9 mouse cellular contexts compared by ENCODE assay signal in genomic region chr11:107793200-107794102, GRCm38 (mm10). TPM values are rescaled to one million over a fixed set of nuclear protein-coding genes. Genes with fewer than 3 reads are reported as not detected.
DNase-seq lines count a peak whose midpoint lies in the region; ATAC-seq and TF ChIP-seq lines count a peak whose summit lies in the region.
"Had no signal": no experiment of that assay in that cellular context is flagged by ENCODE, and none has a peak within 500 bp of the region (broad histone marks: within the 10 kb centered on the region; RNA-seq: fewer than 3 reads in every experiment).

No protein-coding gene starts in this region.

- intact Hi-C loops in heart, postnatal 14 days (cut with DNase I) = no loop called here
- intact Hi-C loops in gastrocnemius, postnatal 14 days (cut with DNase I; ENCODE audit: low total_unique reads) = no loop called here

- H3K27ac ChIP-seq in heart, embryonic 15.5 days = no peak overlapping the region
- peak overlapping the region; percentile 93 for H3K27ac ChIP-seq in forebrain, embryonic 10.5 days
- no peak overlapping the region for H3K27ac ChIP-seq in small intestine, adult 2 months (ENCODE audit: insufficient read depth, low read depth, low read length)
- H3K27ac ChIP-seq: macrophage had no signal

- peak overlapping the region; percentile 99 for H3K4me2 ChIP-seq in heart, embryonic 15.5 days

- H3K4me3 ChIP-seq in heart, embryonic 15.5 days = peak overlapping the region; percentile 57
- peak overlapping the region; percentile 82 for H3K4me3 ChIP-seq in forebrain, embryonic 10.5 days
- peak overlapping the region; percentile 48 for H3K4me3 ChIP-seq in small intestine, adult 2 months (ENCODE audit: low read depth, low read length)

- WGBS in heart, embryonic 15.5 days = 1% methylated on average over 52 of the region's 64 CpGs
- under 1% methylated on average over 63 of the region's 64 CpGs for WGBS in forebrain, embryonic 10.5 days
- 3% methylated on average over 63 of the region's 64 CpGs for WGBS in small intestine, adult 2 months

- no peaks in the 10 kb centered on the region for H3K9me3 ChIP-seq in heart, embryonic 15.5 days (replicated peaks)
- H3K9me3 ChIP-seq in forebrain, embryonic 10.5 days = no peaks in the 10 kb centered on the region

- H3K27me3 ChIP-seq in heart, embryonic 15.5 days = peaks cover 93% of the 10 kb centered on the region
- H3K27me3 ChIP-seq in forebrain, embryonic 10.5 days (ENCODE audit: poor library complexity, severe bottlenecking) = peaks cover 68% of the 10 kb centered on the region
- peaks cover 49% of the 10 kb centered on the region for H3K27me3 ChIP-seq in small intestine, adult 2 months (ENCODE audit: control insufficient read depth, insufficient read depth, low read length)

- H3K4me1 ChIP-seq in heart, embryonic 15.5 days (replicated peaks) = peaks cover 27% of the 10 kb centered on the region
- H3K4me1 ChIP-seq in forebrain, embryonic 10.5 days = peaks cover 65% of the 10 kb centered on the region
- H3K4me1 ChIP-seq in small intestine, adult 2 months (ENCODE audit: control insufficient read depth, insufficient read depth, insufficient read length, low read length) = peaks cover 4% of the 10 kb centered on the region

- H3K36me3 ChIP-seq in heart, embryonic 15.5 days = no peaks in the 10 kb centered on the region
- peaks cover 24% of the 10 kb centered on the region for H3K36me3 ChIP-seq in forebrain, embryonic 10.5 days (replicated peaks)
- H3K36me3 ChIP-seq in small intestine, adult 2 months (ENCODE audit: control insufficient read depth, insufficient read depth, low read length) = no peaks in the 10 kb centered on the region

- no peak for TF ChIP-seq POLR2A in small intestine, adult 2 months (IDR thresholded peaks at IDR 0.05; ENCODE audit: low read depth, low read length)

- DNase-seq in heart, postnatal 14 days = no peak
- peak; percentile 14 for DNase-seq in T-cell, adult 2 months (ENCODE audit: low spot score)
- DNase-seq in forebrain, embryonic 10.5 days (ENCODE audit: extremely low spot score, low spot score) = peak; percentile 74
- DNase-seq in liver = peak; percentile 17
- DNase-seq in c-Kit-positive CD71-positive TER-119-positive erythroid progenitor cells, embryonic 14.5 days (ENCODE audit: low spot score) = no peak
- no peak for DNase-seq in gastrocnemius, postnatal 14 days

- TF ChIP-seq CTCF in small intestine, adult 2 months (IDR thresholded peaks at IDR 0.05; ENCODE audit: extremely low read depth, insufficient read length, insufficient replicate concordance, low read depth, low read length) = no peak

- no peak for ATAC-seq in heart, embryonic 15.5 days (replicated peaks; ENCODE audit: insufficient number of reproducible peaks, insufficient read depth, low FRiP score, low read depth)

- H3K9ac ChIP-seq in heart, embryonic 15.5 days = 0 out of 2 replicates have a peak overlapping the region, but pooled peaks have one; percentile 1

RNA-seq across cellular contexts. Expression of gene Cacng4, which starts 0.9 kb away (rescaled TPM):
- polyA plus RNA-seq in heart, embryonic 15.5 days (2015; fragmentation: Nextera tagmentation; extraction: Ambion mirVana) = 0.54 and 1.2 TPM in 2 replicates
- total RNA-seq in heart, postnatal 14 days (2021) = under 1 TPM; 0.33 to 0.49 TPM
- 6.3 and 7.0 TPM in 2 replicates for polyA plus RNA-seq in forebrain, embryonic 10.5 days (2016; fragmentation: Nextera tagmentation; extraction: Ambion mirVana)
- polyA plus RNA-seq in small intestine, adult 2 months (2012; rRNA removed) = 0.18 and 0.24 TPM in 2 replicates
- total RNA-seq in gastrocnemius, postnatal 14 days (2021) = under 1 TPM; 0.37 to 0.53 TPM
- polyA plus RNA-seq: macrophage had no signal

Comparison
In these comparisons a context has a peak if more than half of its experiments do, and no peak if none do; other contexts are left out.
1. DNase-seq: peak in T-cell, adult 2 months (single experiment), forebrain, embryonic 10.5 days (single experiment) and liver (single experiment); none in heart, postnatal 14 days (0 of 2), c-Kit-positive CD71-positive TER-119-positive erythroid progenitor cells, embryonic 14.5 days (single experiment) and gastrocnemius, postnatal 14 days (single experiment).
2. Peak in every context shown above with its lines, with median percentiles within 50 percentile points of each other: H3K4me3 ChIP-seq.